Mouse (Mus musculus): ENCODE data around the gene 1810049J17Rik. TPM values are rescaled to one million over a fixed set of nuclear protein-coding genes. Genes with fewer than 3 reads are reported as not detected.
A peak's percentile ranks its signal among the peaks of the same experiment; 100 is the strongest.

Gene 1810049J17Rik
- polyA plus RNA-seq, 1 experiment from 2014 or later = 0.75 TPM

GRCm38 (mm10) chr15:12365416-12366071 lies 43.8 kb upstream of the 1810049J17Rik start:
- ATAC-seq (ENCODE audit: insufficient read depth, low FRiP score) = no peak
- Histone ChIP-seq H3K4me3 (replicated peaks; ENCODE audit: low read length) (no peak overlapping the region), H3K9me3 (replicated peaks; ENCODE audit: control insufficient read depth, low read length) (no peaks in the 10 kb centered on the region), H3K9ac (ENCODE audit: low read length) (no peak overlapping the region), H3K36me3 (ENCODE audit: control insufficient read depth, insufficient read depth, low read length) (peaks cover 6% of the 10 kb centered on the region; the same call in 1 of the 2 replicates), H3K4me2 (ENCODE audit: low read depth, low read length) (no peak overlapping the region), H3K27me3 (ENCODE audit: control insufficient read depth, insufficient read depth, low read length) (no peaks in the 10 kb centered on the region), H3K4me1 (ENCODE audit: control insufficient read depth, insufficient read depth, low read length) (peaks cover 7% of the 10 kb centered on the region; the same call in 1 of the 2 replicates), H3K27ac (ENCODE audit: low read length) (no peak overlapping the region)
- WGBS = 76% methylated on average over 15 of the region's 15 CpGs

- Histone ChIP-seq H3K4me3 (replicated peaks; ENCODE audit: low read length) (no peak overlapping the region), H3K4me2 (ENCODE audit: low read depth, low read length) (no peak overlapping the region), H3K9me3 (replicated peaks; ENCODE audit: control insufficient read depth, low read length) (no peaks in the 10 kb centered on the region), H3K27me3 (ENCODE audit: control insufficient read depth, insufficient read depth, low read length) (no peaks in the 10 kb centered on the region), H3K27ac (ENCODE audit: low read length) (no peak overlapping the region), H3K4me1 (ENCODE audit: control insufficient read depth, insufficient read depth, low read length) (peaks cover 7% of the 10 kb centered on the region; the same call in 1 of the 2 replicates), H3K9ac (ENCODE audit: low read length) (no peak overlapping the region), H3K36me3 (ENCODE audit: control insufficient read depth, insufficient read depth, low read length) (peaks cover 6% of the 10 kb centered on the region; the same call in 1 of the 2 replicates)
- WGBS = 88% methylated on average over 4 of the region's 4 CpGs
- no peak for ATAC-seq (ENCODE audit: insufficient read depth, low FRiP score)
Measured at GRCm38 (mm10) chr15:12364096-12364495, 42.4 kb upstream of the 1810049J17Rik start.

- Histone ChIP-seq H3K9ac (ENCODE audit: low read length) (no peak overlapping the region), H3K27ac (ENCODE audit: low read length) (no peak overlapping the region), H3K4me2 (ENCODE audit: low read depth, low read length) (no peak overlapping the region), H3K36me3 (ENCODE audit: control insufficient read depth, insufficient read depth, low read length) (peaks cover 6% of the 10 kb centered on the region; the same call in 1 of the 2 replicates), H3K9me3 (replicated peaks; ENCODE audit: control insufficient read depth, low read length) (no peaks in the 10 kb centered on the region), H3K27me3 (ENCODE audit: control insufficient read depth, insufficient read depth, low read length) (no peaks in the 10 kb centered on the region), H3K4me1 (ENCODE audit: control insufficient read depth, insufficient read depth, low read length) (peaks cover 7% of the 10 kb centered on the region; the same call in 1 of the 2 replicates), H3K4me3 (replicated peaks; ENCODE audit: low read length) (no peak overlapping the region)
- ATAC-seq (ENCODE audit: insufficient read depth, low FRiP score) = no peak
- 81% methylated on average over 6 of the region's 6 CpGs for WGBS
Measured at GRCm38 (mm10) chr15:12362701-12363040, 41.0 kb upstream of the 1810049J17Rik start.

- no peak for ATAC-seq (ENCODE audit: insufficient read depth, low FRiP score)
- Histone ChIP-seq H3K4me3 (replicated peaks; ENCODE audit: low read length) (no peak overlapping the region), H3K9me3 (replicated peaks; ENCODE audit: control insufficient read depth, low read length) (no peaks in the 10 kb centered on the region), H3K4me2 (ENCODE audit: low read depth, low read length) (no peak overlapping the region), H3K27me3 (ENCODE audit: control insufficient read depth, insufficient read depth, low read length) (no peaks in the 10 kb centered on the region), H3K36me3 (ENCODE audit: control insufficient read depth, insufficient read depth, low read length) (peaks cover 6% of the 10 kb centered on the region; the same call in 1 of the 2 replicates), H3K9ac (ENCODE audit: low read length) (no peak overlapping the region), H3K4me1 (ENCODE audit: control insufficient read depth, insufficient read depth, low read length) (peaks cover 7% of the 10 kb centered on the region; the same call in 1 of the 2 replicates), H3K27ac (ENCODE audit: low read length) (no peak overlapping the region)
- 85% methylated on average over 14 of the region's 14 CpGs for WGBS
Measured at GRCm38 (mm10) chr15:12362001-12362700, 40.5 kb upstream of the 1810049J17Rik start.

GRCm38 (mm10) chr15:12360519-12361212 lies 39.0 kb upstream of the 1810049J17Rik start:
- ATAC-seq (ENCODE audit: insufficient read depth, low FRiP score) = no peak
- Histone ChIP-seq H3K27me3 (ENCODE audit: control insufficient read depth, insufficient read depth, low read length) (no peaks in the 10 kb centered on the region), H3K36me3 (ENCODE audit: control insufficient read depth, insufficient read depth, low read length) (peaks cover 8% of the 10 kb centered on the region; the same call in 1 of the 2 replicates), H3K9me3 (replicated peaks; ENCODE audit: control insufficient read depth, low read length) (no peaks in the 10 kb centered on the region), H3K4me2 (ENCODE audit: low read depth, low read length) (no peak overlapping the region), H3K27ac (ENCODE audit: low read length) (no peak overlapping the region), H3K4me3 (replicated peaks; ENCODE audit: low read length) (no peak overlapping the region), H3K9ac (ENCODE audit: low read length) (no peak overlapping the region), H3K4me1 (ENCODE audit: control insufficient read depth, insufficient read depth, low read length) (no peaks in the 10 kb centered on the region)
- 75% methylated on average over 19 of the region's 19 CpGs for WGBS

- ATAC-seq (ENCODE audit: insufficient read depth, low FRiP score) = no peak
- WGBS = 92% methylated on average over 5 of the region's 5 CpGs
Measured at GRCm38 (mm10) chr15:12358384-12358783, 36.7 kb upstream of the 1810049J17Rik start.

GRCm38 (mm10) chr15:12357459-12357858 lies 35.8 kb upstream of the 1810049J17Rik start:
- H3K4me1 ChIP-seq (ENCODE audit: control insufficient read depth, insufficient read depth, low read length) = no peaks in the 10 kb centered on the region
- no peak overlapping the region for H3K9ac ChIP-seq (ENCODE audit: low read length)
- peaks cover 19% of the 10 kb centered on the region for H3K36me3 ChIP-seq (ENCODE audit: control insufficient read depth, insufficient read depth, low read length)
- H3K27me3 ChIP-seq (ENCODE audit: control insufficient read depth, insufficient read depth, low read length) = no peaks in the 10 kb centered on the region
- no peak overlapping the region for H3K4me2 ChIP-seq (ENCODE audit: low read depth, low read length)
- H3K9me3 ChIP-seq (replicated peaks; ENCODE audit: control insufficient read depth, low read length) = no peaks in the 10 kb centered on the region
- ATAC-seq (ENCODE audit: insufficient read depth, low FRiP score) = no peak
- no peak overlapping the region for H3K27ac ChIP-seq (ENCODE audit: low read length)
- H3K4me3 ChIP-seq (replicated peaks; ENCODE audit: low read length) = no peak overlapping the region

More at GRCm38 (mm10) chr15:12358384-12358783, 36.7 kb upstream of the 1810049J17Rik start:
- Histone ChIP-seq H3K9ac (ENCODE audit: low read length) (no peak overlapping the region), H3K4me3 (replicated peaks; ENCODE audit: low read length) (no peak overlapping the region), H3K36me3 (ENCODE audit: control insufficient read depth, insufficient read depth, low read length) (peaks cover 11% of the 10 kb centered on the region; the same call in 1 of the 2 replicates), H3K27ac (ENCODE audit: low read length) (no peak overlapping the region), H3K27me3 (ENCODE audit: control insufficient read depth, insufficient read depth, low read length) (no peaks in the 10 kb centered on the region), H3K4me1 (ENCODE audit: control insufficient read depth, insufficient read depth, low read length) (no peaks in the 10 kb centered on the region), H3K4me2 (ENCODE audit: low read depth, low read length) (no peak overlapping the region), H3K9me3 (replicated peaks; ENCODE audit: control insufficient read depth, low read length) (no peaks in the 10 kb centered on the region)

- Histone ChIP-seq H3K9me3 (replicated peaks; ENCODE audit: control insufficient read depth, low read length) (no peaks in the 10 kb centered on the region), H3K27ac (ENCODE audit: low read length) (peak overlapping the region; percentile 31), H3K36me3 (ENCODE audit: control insufficient read depth, insufficient read depth, low read length) (peaks cover 15% of the 10 kb centered on the region; the same call in 1 of the 2 replicates), H3K4me1 (ENCODE audit: control insufficient read depth, insufficient read depth, low read length) (no peaks in the 10 kb centered on the region), H3K4me3 (replicated peaks; ENCODE audit: low read length) (no peak overlapping the region), H3K4me2 (ENCODE audit: low read depth, low read length) (no peak overlapping the region), H3K27me3 (ENCODE audit: control insufficient read depth, insufficient read depth, low read length) (no peaks in the 10 kb centered on the region), H3K9ac (ENCODE audit: low read length) (no peak overlapping the region)
- WGBS = 65% methylated on average over 7 of the region's 7 CpGs
- ATAC-seq (ENCODE audit: insufficient read depth, low FRiP score) = no peak
Measured at GRCm38 (mm10) chr15:12355907-12356306, 34.2 kb upstream of the 1810049J17Rik start.

GRCm38 (mm10) chr15:12355261-12355660 lies 33.6 kb upstream of the 1810049J17Rik start:
- Histone ChIP-seq H3K4me2 (ENCODE audit: low read depth, low read length) (no peak overlapping the region), H3K4me1 (ENCODE audit: control insufficient read depth, insufficient read depth, low read length) (no peaks in the 10 kb centered on the region), H3K4me3 (replicated peaks; ENCODE audit: low read length) (no peak overlapping the region), H3K27ac (ENCODE audit: low read length) (peak overlapping the region; percentile 27), H3K9me3 (replicated peaks; ENCODE audit: control insufficient read depth, low read length) (no peaks in the 10 kb centered on the region), H3K27me3 (ENCODE audit: control insufficient read depth, insufficient read depth, low read length) (no peaks in the 10 kb centered on the region), H3K36me3 (ENCODE audit: control insufficient read depth, insufficient read depth, low read length) (peaks cover 15% of the 10 kb centered on the region; the same call in 1 of the 2 replicates), H3K9ac (ENCODE audit: low read length) (no peak overlapping the region)
- ATAC-seq (ENCODE audit: insufficient read depth, low FRiP score) = no peak
- WGBS = 83% methylated on average over 6 of the region's 6 CpGs

Data from stomach, embryonic 16.5 days (tissue).